Mouse (Mus musculus): ENCODE results near the gene Rasgef1b.

Rasgef1b gene

GRCm38 (mm10) chr5:99399855-99400626 lies 328.8 kb downstream of the Rasgef1b start:
- no peak for DNase-seq (ENCODE audit: low spot score)

DNA sequence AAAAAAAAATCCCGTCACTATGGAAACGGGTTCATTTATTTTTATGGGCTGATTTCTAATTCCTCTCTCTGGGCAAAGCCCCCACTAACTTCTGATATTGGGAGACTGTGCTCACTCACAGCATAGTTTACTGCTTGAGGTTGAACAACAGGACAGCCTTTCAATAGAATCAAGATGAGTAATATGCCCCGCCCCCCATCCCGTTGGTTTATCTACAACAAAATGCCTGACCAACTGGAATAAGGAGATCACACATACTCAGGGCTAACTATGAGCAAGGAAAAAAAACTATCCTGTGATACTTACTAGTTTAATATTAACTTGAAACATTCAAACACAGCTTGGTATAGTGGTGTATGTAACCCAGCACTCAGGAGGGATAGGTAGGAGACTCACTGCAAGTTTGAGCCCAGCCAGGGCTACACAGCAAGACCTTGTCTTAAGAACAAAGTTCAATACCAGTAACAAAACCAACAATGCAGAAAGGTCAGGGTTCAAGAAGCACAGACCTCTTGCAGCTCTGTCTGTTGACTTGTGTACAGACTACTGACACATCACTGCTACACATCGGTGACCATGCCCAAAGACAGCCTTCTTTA lies 330.3 kb downstream of the Rasgef1b start:
- DNase-seq (ENCODE audit: low spot score): no peak

DNA sequence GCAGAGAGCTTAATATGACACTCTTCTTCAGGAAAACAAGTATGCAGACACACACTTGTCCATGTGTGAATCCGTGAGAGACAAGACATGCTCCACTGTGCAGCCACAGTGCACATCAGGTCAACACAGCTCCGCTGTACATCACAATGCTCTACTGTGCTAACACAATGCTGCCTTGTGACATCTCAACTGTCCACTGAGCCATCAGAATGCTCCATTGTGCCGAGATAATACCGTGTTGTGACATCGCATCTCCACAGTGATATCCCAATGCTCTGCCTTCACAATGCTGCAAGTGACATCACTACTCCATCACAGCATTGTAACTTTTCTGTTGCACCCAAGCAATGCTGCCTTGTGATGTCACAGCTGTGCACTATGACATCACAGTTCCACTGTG lies 334.3 kb downstream of the Rasgef1b start:
- DNase-seq (ENCODE audit: low spot score): no peak

- DNase-seq (ENCODE audit: low spot score): no peak
Measured at GRCm38 (mm10) chr5:99391525-99391924, 337.3 kb downstream of the Rasgef1b start.

GRCm38 (mm10) chr5:99390776-99391175 lies 338.1 kb downstream of the Rasgef1b start:
- peak; percentile 66 for DNase-seq (ENCODE audit: low spot score)

- DNase-seq (ENCODE audit: low spot score): no peak
Measured at GRCm38 (mm10) chr5:99390314-99390713, 338.6 kb downstream of the Rasgef1b start.

- peak; percentile 69 for DNase-seq (ENCODE audit: low spot score)
Measured at GRCm38 (mm10) chr5:99388585-99389250, 340.1 kb downstream of the Rasgef1b start.

GRCm38 (mm10) chr5:99388131-99388530 lies 340.7 kb downstream of the Rasgef1b start:
- peak; percentile 20 for DNase-seq (ENCODE audit: low spot score)

DNA sequence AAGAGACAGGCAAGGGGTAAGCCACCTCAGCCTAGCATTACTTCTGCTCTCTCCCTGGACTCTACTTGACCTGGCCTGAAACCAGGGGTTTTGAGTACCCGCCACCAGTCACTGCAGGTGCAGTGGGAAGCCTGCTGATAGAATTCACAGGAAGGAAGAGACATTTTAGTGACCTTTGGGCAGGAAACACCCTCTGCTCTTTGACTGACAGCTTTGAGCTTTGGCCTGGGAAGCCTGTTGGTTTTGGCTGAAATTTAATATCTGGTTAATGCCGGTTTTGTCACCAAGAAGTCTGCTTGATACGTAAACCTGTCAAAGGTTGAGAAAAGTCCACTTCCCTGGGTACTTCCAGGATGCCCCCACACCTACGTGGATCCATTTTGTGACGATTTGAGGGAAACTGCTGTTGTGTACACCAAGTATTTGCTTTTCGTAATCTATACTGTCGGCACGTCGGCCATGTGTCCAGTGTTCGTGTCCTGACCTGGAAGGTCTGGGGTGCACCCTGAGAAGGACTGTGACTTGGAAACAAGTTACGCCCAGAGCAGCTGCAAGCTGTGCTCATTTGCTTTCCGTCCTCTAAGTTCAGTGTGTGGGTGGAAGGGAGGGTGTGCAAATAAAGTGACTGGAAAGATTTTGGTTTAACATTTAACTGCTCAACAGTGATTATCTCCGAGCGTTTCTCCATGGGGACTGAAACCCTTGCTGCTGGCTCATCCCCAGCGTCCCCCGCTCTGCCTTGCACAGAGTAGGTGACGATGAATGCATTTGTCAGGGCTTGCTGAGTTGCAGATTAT lies 341.5 kb downstream of the Rasgef1b start:
- peak; percentile 46 for DNase-seq (ENCODE audit: low spot score)

GRCm38 (mm10) chr5:99386246-99386845 lies 342.5 kb downstream of the Rasgef1b start:
- no peak for DNase-seq (ENCODE audit: low spot score)

GRCm38 (mm10) chr5:99385737-99386136 lies 343.1 kb downstream of the Rasgef1b start:
- no peak for DNase-seq (ENCODE audit: low spot score)

- no peak for DNase-seq (ENCODE audit: low spot score)
Measured at GRCm38 (mm10) chr5:99385090-99385489, 343.8 kb downstream of the Rasgef1b start.

- DNase-seq (ENCODE audit: low spot score): no peak
Measured at GRCm38 (mm10) chr5:99383783-99384281, 345.0 kb downstream of the Rasgef1b start.

DNA sequence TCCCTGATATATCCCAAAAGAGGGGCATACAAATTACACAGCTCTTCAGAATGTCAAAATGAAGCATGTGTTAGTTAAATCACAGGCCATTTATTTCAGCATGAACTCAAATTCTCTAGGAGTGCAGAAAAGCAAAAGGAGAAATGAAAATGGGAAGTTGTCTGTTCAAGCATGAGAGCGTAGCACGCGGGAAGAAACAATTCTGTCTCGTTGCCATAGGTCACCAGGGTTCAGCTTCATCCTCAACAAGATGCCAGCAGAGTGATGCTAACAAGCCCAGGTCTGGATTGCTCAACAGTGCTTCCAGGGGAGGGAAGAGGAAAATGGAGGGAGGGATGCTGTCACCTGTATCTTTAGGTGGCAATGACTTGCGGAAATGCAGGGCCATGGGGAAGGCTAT lies 346.1 kb downstream of the Rasgef1b start:
- no peak for DNase-seq (ENCODE audit: low spot score)

- no peak for DNase-seq (ENCODE audit: low spot score)
Measured at GRCm38 (mm10) chr5:99381639-99382038, 347.2 kb downstream of the Rasgef1b start.

DNA sequence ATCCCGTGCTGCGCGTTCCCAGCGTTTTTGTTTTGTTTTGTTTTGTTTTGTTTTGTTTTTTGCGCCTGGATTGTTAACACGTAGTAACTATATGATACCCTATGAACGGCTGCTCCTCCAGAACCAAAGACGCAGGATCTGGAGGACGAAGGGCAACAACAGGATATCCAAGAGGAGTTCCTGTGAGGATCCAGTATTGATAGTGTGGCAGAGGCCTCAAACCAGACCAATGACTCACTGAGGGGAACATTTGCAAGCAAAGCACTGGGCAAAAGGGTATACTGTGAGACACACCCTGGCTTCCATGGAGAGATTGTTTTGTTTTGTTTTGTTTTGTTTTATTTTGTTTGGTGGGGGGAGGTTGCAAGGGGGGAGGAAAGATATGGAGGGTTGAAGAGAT lies 348.0 kb downstream of the Rasgef1b start:
- peak; percentile 25 for DNase-seq (ENCODE audit: low spot score)

GRCm38 (mm10) chr5:99380166-99380565 lies 348.7 kb downstream of the Rasgef1b start:
- no peak for DNase-seq (ENCODE audit: low spot score)

DNA sequence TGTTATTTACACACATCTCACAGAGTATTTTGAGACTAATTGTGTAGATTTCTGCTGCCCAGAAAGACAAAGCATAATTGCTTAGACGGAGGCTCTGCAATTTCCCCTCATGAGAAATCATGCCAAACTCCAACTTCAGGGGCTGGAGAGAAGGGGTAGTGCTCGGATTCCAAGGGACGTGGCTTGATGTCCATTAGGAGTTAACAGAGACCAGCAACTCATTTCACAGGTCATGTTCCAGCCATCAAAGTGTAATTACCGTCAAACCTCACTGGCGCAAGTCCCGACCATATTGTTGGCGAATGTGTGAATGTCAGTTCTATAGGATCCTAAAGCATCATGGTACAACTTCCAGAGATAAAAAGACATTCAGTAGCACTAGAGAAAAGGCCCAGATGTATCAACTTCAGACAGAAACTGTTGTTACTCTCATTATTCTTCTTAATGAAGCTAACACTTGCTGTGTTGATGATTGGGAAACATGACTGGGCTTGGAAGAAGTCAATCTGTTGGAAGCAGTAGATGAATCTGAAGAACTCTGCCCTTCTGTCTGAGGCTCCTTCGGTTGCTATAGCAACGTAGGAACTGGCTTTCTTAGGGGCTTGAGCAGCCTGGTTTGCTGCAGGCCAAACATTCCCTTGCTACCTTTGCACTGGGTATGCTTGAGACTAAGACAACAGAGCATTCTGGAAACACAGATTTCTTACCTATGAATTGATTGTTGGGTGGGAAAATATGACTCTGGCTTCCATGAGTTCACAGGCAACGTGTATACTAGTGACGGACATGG lies 350.2 kb downstream of the Rasgef1b start:
- DNase-seq (ENCODE audit: low spot score): no peak

- no peak for DNase-seq (ENCODE audit: low spot score)
Measured at GRCm38 (mm10) chr5:99375725-99376124, 353.1 kb downstream of the Rasgef1b start.

DNA sequence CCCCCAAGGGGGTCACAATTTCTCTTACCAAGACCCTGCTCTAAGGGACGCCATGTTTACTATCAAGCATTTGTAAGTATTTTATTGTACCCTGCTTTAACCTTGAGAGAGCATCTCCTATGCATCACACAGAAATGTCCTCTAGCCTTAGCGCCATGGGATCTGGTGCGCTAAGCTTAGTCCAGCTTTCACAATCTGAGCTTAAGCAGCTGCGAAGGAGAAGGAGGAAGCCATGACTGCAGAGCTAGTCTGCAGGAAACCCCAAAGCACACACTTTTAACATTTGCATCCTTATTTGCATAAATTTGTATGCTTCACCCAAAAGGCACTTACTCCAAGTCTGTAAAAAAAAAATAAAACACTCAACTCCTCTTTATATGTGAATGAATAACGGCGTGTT lies 354.4 kb downstream of the Rasgef1b start:
- no peak for DNase-seq (ENCODE audit: low spot score)

All from adipocyte (in vitro differentiated cells).